Mouse (Mus musculus) intestine, embryonic 14.5 days (tissue): Measurements from ENCODE around the gene Rpp14. TPM values are rescaled to one million over a fixed set of nuclear protein-coding genes. Genes with fewer than 3 reads are reported as not detected.

ENCODE experiments used
- ATAC-seq: fragments of 200-750 bp; cut with Nextera tagmentation; replicated peaks from 2 replicates; pipeline ENCODE4 v1.8.0; 2017; ENCODE audit warnings: low read depth, moderate number of reproducible peaks, moderate TSS enrichment, moderate library complexity; ENCODE audit not compliant: low FRiP score, low TSS enrichment
- DNase-seq: peaks from one replicate; pipeline ENCODE4 v3.0.0-alpha.2; 2018; ENCODE audit warnings: low spot score
- H3K27ac ChIP-seq: fragments of 300-500 bp; sonication (generic); 2 replicates; pipeline ENCODE4 v1.5.1; 2014; ENCODE audit warnings: low read depth, mild to moderate bottlenecking, control low read depth
- H3K27me3 ChIP-seq: fragments of 300-500 bp; sonication (generic); replicated peaks from 2 replicates; pipeline ENCODE4 v1.6.1; 2014; ENCODE audit warnings: low read length, control low read depth; ENCODE audit not compliant: control insufficient read depth, insufficient read depth
- H3K36me3 ChIP-seq: fragments of 300-500 bp; sonication (generic); 2 replicates; pipeline ENCODE4 v1.6.1; 2014; ENCODE audit warnings: low read length, control low read depth; ENCODE audit not compliant: control insufficient read depth, insufficient read depth
- H3K4me1 ChIP-seq: fragments of 300-500 bp; sonication (generic); replicated peaks from 2 replicates; pipeline ENCODE4 v1.6.1; 2014; ENCODE audit warnings: low read length, control low read depth, mixed read lengths; ENCODE audit not compliant: control insufficient read depth, insufficient read depth
- H3K4me2 ChIP-seq: fragments of 300-500 bp; sonication (generic); 2 replicates; pipeline ENCODE4 v1.6.1; 2014; ENCODE audit warnings: low read length
- H3K4me3 ChIP-seq: fragments of 300-500 bp; sonication (generic); 2 replicates; pipeline ENCODE4 v1.5.1; 2014; ENCODE audit warnings: low read depth, low read length, control low read depth, mixed read lengths
- H3K9ac ChIP-seq: fragments of 300-500 bp; sonication (generic); 2 replicates; pipeline ENCODE4 v1.6.1; 2014; ENCODE audit warnings: mild to moderate bottlenecking, low read length
- H3K9me3 ChIP-seq: fragments of 300-500 bp; sonication (generic); 2 replicates; pipeline ENCODE4 v1.6.1; 2016; ENCODE audit warnings: low read length, control low read depth; ENCODE audit not compliant: control insufficient read depth
- WGBS: fragments of 180-500 bp; shearing (Covaris S2); extraction: QIAGEN DNeasy Blood & Tissue Kit; methylation state at CpG from one replicate; pipeline ENCODE4 v1.1.7; 2014; 5-methylcytosine and 5-hydroxymethylcytosine counted together
- polyA plus RNA-seq: library from polyadenylated mRNA; unstranded; fragments of >200 nt; fragmentation: Nextera tagmentation; extraction: Ambion mirVana; gene quantifications from 2 replicates; pipeline ENCODE4 v1.2.1, GENCODE M21; 2014

The Rpp14 gene
- polyA plus RNA-seq, 1 experiment from 2014 or later: 67.1 TPM

DNA sequence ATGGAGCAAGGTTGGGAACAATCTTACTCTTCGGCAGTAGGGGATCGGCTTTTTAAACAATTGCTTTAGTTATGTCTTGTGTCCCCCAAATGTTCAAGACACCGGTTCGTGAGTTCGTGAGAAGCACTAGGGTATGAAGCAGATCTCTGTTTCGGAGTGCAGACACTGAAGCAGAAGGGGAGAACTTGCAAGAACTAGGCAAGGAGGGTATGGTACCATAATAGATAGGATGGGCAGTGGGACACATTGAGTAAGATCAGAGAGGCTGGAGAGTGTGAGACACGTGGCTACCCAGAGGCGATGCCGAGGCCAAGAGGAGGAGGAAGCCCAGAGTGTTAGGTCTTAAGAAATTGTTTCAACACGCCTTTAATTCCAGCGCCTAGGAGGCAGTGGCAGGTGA lies 551 bp downstream of the Rpp14 start:
- H3K27me3 ChIP-seq: no peaks in the 10 kb centered on the region
- DNase-seq (no peak), ATAC-seq (peak; percentile 52; the same call in 1 of the 2 replicates)
- peaks cover 9% of the 10 kb centered on the region for H3K4me1 ChIP-seq
- peak overlapping the region; percentile 97 for H3K27ac ChIP-seq
- H3K9ac ChIP-seq: peak overlapping the region; percentile 75
- WGBS: 4% methylated on average over 11 of the region's 11 CpGs
- H3K9me3 ChIP-seq: no peaks in the 10 kb centered on the region
- H3K4me2 ChIP-seq: peak overlapping the region; percentile 81
- H3K36me3 ChIP-seq: peaks cover 22% of the 10 kb centered on the region
- H3K4me3 ChIP-seq: peak overlapping the region; percentile 72

DNA sequence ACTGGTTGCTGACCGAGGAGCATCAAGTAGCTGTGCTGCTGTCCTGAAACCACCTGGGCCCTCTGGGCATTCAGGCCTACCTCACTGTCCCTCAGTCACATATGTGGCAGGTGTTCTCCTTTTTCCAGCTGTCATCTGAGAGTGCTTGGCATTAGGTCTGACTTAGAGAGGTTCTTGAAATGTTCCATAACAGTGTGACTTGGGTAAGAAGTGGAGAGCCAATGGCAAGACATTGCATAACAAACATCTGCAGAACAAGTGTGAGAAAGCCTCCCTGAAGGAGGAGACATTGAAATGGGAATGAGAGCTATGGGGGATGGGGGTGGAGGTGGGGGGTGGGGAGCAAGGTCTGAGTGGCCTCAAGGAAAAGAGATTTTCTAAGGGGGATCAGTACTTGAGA lies 2.8 kb downstream of the Rpp14 start:
- Histone ChIP-seq H3K9me3 (no peaks in the 10 kb centered on the region), H3K36me3 (peaks cover 42% of the 10 kb centered on the region), H3K4me2 (no peak overlapping the region), H3K27ac (no peak overlapping the region), H3K4me3 (no peak overlapping the region), H3K27me3 (no peaks in the 10 kb centered on the region), H3K9ac (no peak overlapping the region), H3K4me1 (peaks cover 9% of the 10 kb centered on the region)
- WGBS: 96% methylated on average over 1 of the region's 1 CpGs
- no peak for ATAC-seq
- no peak for DNase-seq

- H3K36me3 ChIP-seq: peaks cover 66% of the 10 kb centered on the region
- no peak overlapping the region for H3K27ac ChIP-seq
- no peak overlapping the region for H3K9ac ChIP-seq
- no peak for DNase-seq
- H3K4me3 ChIP-seq: no peak overlapping the region
- H3K4me2 ChIP-seq: no peak overlapping the region
- H3K27me3 ChIP-seq: no peaks in the 10 kb centered on the region
- H3K4me1 ChIP-seq: no peaks in the 10 kb centered on the region
- no peaks in the 10 kb centered on the region for H3K9me3 ChIP-seq
- ATAC-seq: no peak
- 81% methylated on average over 2 of the region's 2 CpGs for WGBS
Observed at GRCm38 (mm10) chr14:8089016-8089415, 8.8 kb downstream of the Rpp14 start.

DNA sequence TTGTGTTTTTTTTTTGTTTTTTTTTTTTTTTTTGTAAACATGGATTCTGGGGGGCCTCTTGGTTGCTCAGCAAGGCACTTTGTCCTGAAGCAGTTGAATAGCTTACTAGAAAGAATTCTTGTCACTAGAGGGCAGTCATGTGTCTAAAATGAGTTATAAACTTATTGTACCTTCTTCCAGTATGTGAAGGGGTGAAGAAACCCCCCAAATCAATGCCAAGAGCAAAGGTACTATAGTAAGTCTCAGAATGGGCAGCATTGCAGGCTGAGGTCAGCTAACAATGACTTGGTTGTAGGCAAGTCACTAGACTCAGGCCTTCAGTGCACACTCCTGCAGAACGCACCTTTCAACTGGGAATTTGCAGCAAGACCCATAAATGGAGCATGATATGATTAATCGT lies 12.4 kb downstream of the Rpp14 start:
- peaks cover 14% of the 10 kb centered on the region for H3K4me1 ChIP-seq
- H3K36me3 ChIP-seq: peaks cover 33% of the 10 kb centered on the region
- ATAC-seq (no peak), DNase-seq (no peak)
- no peak overlapping the region for H3K4me3 ChIP-seq
- no peak overlapping the region for H3K27ac ChIP-seq
- H3K9me3 ChIP-seq: no peaks in the 10 kb centered on the region
- 93% methylated on average over 2 of the region's 2 CpGs for WGBS
- H3K9ac ChIP-seq: no peak overlapping the region
- H3K27me3 ChIP-seq: no peaks in the 10 kb centered on the region
- H3K4me2 ChIP-seq: no peak overlapping the region

DNA sequence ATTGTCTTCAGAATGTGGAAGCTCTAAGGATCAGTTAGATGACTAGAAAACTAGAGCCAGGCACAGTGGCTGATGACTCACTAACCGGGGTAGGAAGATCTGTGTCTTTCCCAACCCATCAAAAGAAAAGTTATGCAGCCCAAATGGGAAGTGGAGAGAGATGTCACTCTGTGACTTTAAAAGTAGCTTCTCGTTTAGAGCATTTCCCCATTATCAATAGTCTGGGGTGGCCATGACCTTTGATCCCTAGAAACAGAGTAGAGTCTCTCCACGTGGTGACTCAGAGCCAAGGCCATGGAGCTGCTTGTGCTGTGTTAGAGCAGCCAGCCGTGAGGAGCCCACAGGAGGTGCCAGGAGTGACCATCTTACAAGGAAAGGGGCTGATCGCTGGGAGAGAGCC lies 13.3 kb downstream of the Rpp14 start:
- Histone ChIP-seq H3K4me1 (peaks cover 17% of the 10 kb centered on the region), H3K9ac (no peak overlapping the region), H3K27me3 (no peaks in the 10 kb centered on the region), H3K4me2 (no peak overlapping the region), H3K9me3 (no peaks in the 10 kb centered on the region), H3K27ac (no peak overlapping the region), H3K36me3 (peaks cover 28% of the 10 kb centered on the region), H3K4me3 (no peak overlapping the region)
- 62% methylated on average over 5 of the region's 5 CpGs for WGBS
- DNase-seq: no peak
- ATAC-seq: no peak

DNA sequence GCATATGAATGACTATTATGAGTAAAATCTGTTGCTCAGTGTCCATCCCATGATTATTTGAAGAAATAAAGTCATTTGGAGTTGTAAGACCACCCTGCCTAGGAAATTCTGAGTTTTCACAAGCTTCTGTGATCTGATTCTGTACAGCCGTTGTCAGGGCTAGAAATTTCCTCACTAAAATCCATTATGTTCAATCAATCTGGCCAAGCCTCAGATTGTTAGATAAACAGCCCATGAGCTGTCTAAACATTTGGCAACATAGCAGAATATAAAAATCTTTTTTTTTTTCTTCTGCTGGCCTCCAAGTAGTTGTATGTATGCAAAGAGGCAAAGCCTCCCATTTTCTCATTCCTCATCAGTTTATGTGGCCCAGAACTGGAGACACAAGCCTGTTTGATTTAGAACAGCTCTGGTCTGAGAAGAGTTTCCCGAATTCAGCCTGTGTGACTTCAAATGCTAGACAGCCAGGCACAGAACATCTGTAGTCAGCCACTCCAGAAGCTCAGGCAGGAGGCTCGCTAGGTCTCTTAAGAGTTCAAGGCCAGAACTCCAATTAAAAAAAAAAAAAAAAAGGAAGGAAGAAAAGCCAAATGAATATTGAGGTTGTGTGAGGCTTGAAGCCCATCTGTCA lies 14.9 kb downstream of the Rpp14 start:
- Histone ChIP-seq H3K9me3 (no peaks in the 10 kb centered on the region), H3K27ac (peak overlapping the region; percentile 65), H3K9ac (no peak overlapping the region), H3K4me1 (peaks cover 24% of the 10 kb centered on the region), H3K4me3 (no peak overlapping the region), H3K36me3 (peaks cover 12% of the 10 kb centered on the region), H3K27me3 (no peaks in the 10 kb centered on the region), H3K4me2 (peak overlapping the region; percentile 26)
- no peak for DNase-seq
- ATAC-seq: no peak
- 20% methylated on average over 3 of the region's 3 CpGs for WGBS

DNA sequence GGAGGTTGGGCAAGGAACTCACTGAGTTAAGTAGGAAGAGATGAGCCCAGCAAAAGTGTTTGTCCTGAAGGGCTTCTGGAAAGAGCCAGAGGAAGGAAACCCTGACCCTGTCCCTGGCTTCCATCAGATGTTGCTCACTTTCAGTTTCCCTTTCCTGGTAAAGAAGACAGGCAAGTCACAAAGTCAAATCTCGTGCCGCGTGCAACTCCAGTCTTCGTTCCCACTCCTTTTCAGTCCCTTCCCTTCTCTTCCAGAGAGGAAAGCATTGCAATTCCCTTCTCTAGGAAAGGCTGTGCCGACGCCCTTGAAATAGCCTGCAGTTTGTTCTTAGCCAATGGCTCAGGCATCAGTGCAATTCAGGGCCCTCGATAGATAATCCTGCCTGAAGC lies 15.4 kb downstream of the Rpp14 start:
- H3K9me3 ChIP-seq: no peaks in the 10 kb centered on the region
- H3K27me3 ChIP-seq: no peaks in the 10 kb centered on the region
- peaks cover 7% of the 10 kb centered on the region for H3K36me3 ChIP-seq
- 0 out of 2 replicates have a peak overlapping the region, but pooled peaks have one; percentile 5 for H3K9ac ChIP-seq
- H3K4me2 ChIP-seq: peak overlapping the region; percentile 26
- H3K4me1 ChIP-seq: peaks cover 24% of the 10 kb centered on the region
- no peak overlapping the region for H3K4me3 ChIP-seq
- no peak for ATAC-seq
- no peak for DNase-seq
- WGBS: 48% methylated on average over 7 of the region's 7 CpGs
- H3K27ac ChIP-seq: peak overlapping the region; percentile 65

DNA sequence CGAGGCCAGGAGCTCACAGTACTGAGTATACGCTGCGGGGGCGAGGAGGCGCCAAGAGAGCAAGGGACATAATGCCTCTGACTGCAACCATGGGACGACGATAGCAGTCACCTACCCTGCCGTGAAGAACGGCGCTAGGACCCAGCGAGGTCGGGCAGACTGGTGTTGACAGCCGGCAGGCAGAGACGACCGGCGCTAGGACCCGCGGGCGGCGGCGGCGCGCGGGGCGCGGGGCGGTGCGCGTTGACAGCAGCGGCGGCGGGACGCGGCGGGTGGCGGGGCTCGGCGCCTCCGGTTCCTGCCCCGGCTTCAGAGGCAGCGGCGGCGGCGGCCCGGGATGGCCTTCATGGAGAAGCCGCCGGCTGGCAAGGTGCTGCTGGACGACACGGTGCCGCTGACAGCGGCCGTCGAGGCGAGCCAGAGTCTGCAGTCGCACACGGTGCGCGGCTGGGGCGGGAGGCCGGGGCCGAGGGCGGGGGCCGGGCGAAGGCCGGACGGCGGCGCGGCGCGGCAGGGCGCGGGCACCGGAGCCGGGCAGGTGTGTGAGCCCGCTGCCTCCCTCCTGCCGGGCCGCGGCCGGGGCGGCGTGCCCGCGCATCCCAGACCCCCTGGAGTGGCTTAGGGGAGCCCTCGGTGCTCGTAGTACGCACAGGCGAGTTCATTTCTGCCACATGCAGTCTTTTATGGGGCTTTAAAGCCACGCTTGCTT lies 18.0 kb downstream of the Rpp14 start, which contains the start of gene Pxk:
Gene Pxk, plus strand, starts transcription at position 234 of the 709 bp plus-strand sequence.
- no peak within 1 kb of the TSS for H3K27ac ChIP-seq
- peak within 1 kb of the TSS; percentile 74 for H3K4me2 ChIP-seq
- under 1% methylated on average over 78 of the region's 89 CpGs for WGBS
- H3K4me3 ChIP-seq: peak within 1 kb of the TSS; percentile 84
- DNase-seq (peak; percentile 92), ATAC-seq (peak; percentile 91)
- H3K27me3 ChIP-seq: no peaks in the 10 kb centered on the region
- H3K36me3 ChIP-seq: no peaks in the 10 kb centered on the region
- H3K9me3 ChIP-seq: no peaks in the 10 kb centered on the region
- H3K9ac ChIP-seq: peak within 1 kb of the TSS; percentile 62
- peaks cover 24% of the 10 kb centered on the region for H3K4me1 ChIP-seq

GRCm38 (mm10) chr14:8098687-8098995 lies 18.5 kb downstream of the Rpp14 start:
- WGBS: 4% methylated on average over 5 of the region's 5 CpGs
- Histone ChIP-seq H3K27me3 (no peaks in the 10 kb centered on the region), H3K9ac (peak overlapping the region; percentile 62), H3K27ac (no peak overlapping the region), H3K9me3 (no peaks in the 10 kb centered on the region), H3K4me3 (peak overlapping the region; percentile 84), H3K4me2 (peak overlapping the region; percentile 74), H3K36me3 (no peaks in the 10 kb centered on the region), H3K4me1 (peaks cover 24% of the 10 kb centered on the region)
- ATAC-seq (no peak), DNase-seq (peak; percentile 61)
